Mouse (Mus musculus) heart, embryonic 13.5 days (tissue): ENCODE measurements around the gene Cxcr5. TPM values are rescaled to one million over a fixed set of nuclear protein-coding genes. Genes with fewer than 3 reads are reported as not detected.

Experiments
- ATAC-seq: fragments of 200-750 bp; cut with Nextera tagmentation; 2 replicates; pipeline ENCODE4 v1.8.0; 2017; ENCODE audit warnings: moderate TSS enrichment; ENCODE audit not compliant: insufficient number of reproducible peaks, low FRiP score, low TSS enrichment; ENCODE audit errors: extremely low read depth
- H3K27ac ChIP-seq: fragments of 300-500 bp; sonication (generic); replicated peaks from 2 replicates; pipeline ENCODE4 v1.5.1; 2015; ENCODE audit warnings: moderate library complexity, mild to moderate bottlenecking, inconsistent platforms
- H3K27me3 ChIP-seq: fragments of 300-500 bp; sonication (generic); replicated peaks from 2 replicates; pipeline ENCODE4 v1.6.1; 2015; ENCODE audit warnings: mild to moderate bottlenecking, inconsistent platforms
- H3K36me3 ChIP-seq: fragments of 300-500 bp; sonication (generic); 2 replicates; pipeline ENCODE4 v1.6.1; 2015; ENCODE audit warnings: mild to moderate bottlenecking, inconsistent platforms
- H3K4me1 ChIP-seq: fragments of 300-500 bp; sonication (generic); 2 replicates; pipeline ENCODE4 v1.6.1; 2015; ENCODE audit warnings: inconsistent platforms
- H3K4me2 ChIP-seq: fragments of 300-500 bp; sonication (generic); 2 replicates; pipeline ENCODE4 v1.6.1; 2015; ENCODE audit warnings: inconsistent platforms, mild to moderate bottlenecking, moderate library complexity
- H3K4me3 ChIP-seq: fragments of 300-500 bp; sonication (generic); 2 replicates; pipeline ENCODE4 v1.5.1; 2015; ENCODE audit warnings: moderate library complexity, mild to moderate bottlenecking, inconsistent platforms
- H3K9ac ChIP-seq: fragments of 300-500 bp; sonication (generic); 2 replicates; pipeline ENCODE4 v1.6.1; 2015; ENCODE audit warnings: inconsistent platforms, mild to moderate bottlenecking, moderate library complexity
- H3K9me3 ChIP-seq: fragments of 300-500 bp; sonication (generic); 2 replicates; pipeline ENCODE4 v1.6.1; 2016; ENCODE audit warnings: inconsistent platforms
- WGBS: fragments of 180-500 bp; shearing (Covaris S2); methylation state at CpG from one replicate; pipeline ENCODE4 v1.1.7; 2015; ENCODE audit warnings: mixed read lengths; 5-methylcytosine and 5-hydroxymethylcytosine counted together
- polyA plus RNA-seq: library from polyadenylated mRNA; unstranded; fragments of >200 nt; fragmentation: Nextera tagmentation; extraction: Ambion mirVana; gene quantifications from 2 replicates; pipeline ENCODE4 v1.2.1, GENCODE M21; 2015

The Cxcr5 gene
- polyA plus RNA-seq, 1 experiment from 2014 or later = not detected

- no peak overlapping the region for H3K27ac ChIP-seq
- peaks cover 57% of the 10 kb centered on the region for H3K4me1 ChIP-seq
- ATAC-seq = no peak
- H3K36me3 ChIP-seq = peaks cover 70% of the 10 kb centered on the region
- no peak overlapping the region for H3K4me3 ChIP-seq
- H3K27me3 ChIP-seq = no peaks in the 10 kb centered on the region
- WGBS = 84% methylated on average over 6 of the region's 6 CpGs
- no peak overlapping the region for H3K4me2 ChIP-seq
- H3K9ac ChIP-seq = no peak overlapping the region
- H3K9me3 ChIP-seq = no peaks in the 10 kb centered on the region
Observed at GRCm38 (mm10) chr9:44507345-44507744, 54.3 kb downstream of the Cxcr5 start.

- ATAC-seq = no peak
- no peak overlapping the region for H3K27ac ChIP-seq
- WGBS = 86% methylated on average over 13 of the region's 13 CpGs
- no peaks in the 10 kb centered on the region for H3K9me3 ChIP-seq
- H3K4me3 ChIP-seq = no peak overlapping the region
- H3K4me2 ChIP-seq = no peak overlapping the region
- no peak overlapping the region for H3K9ac ChIP-seq
- H3K27me3 ChIP-seq = no peaks in the 10 kb centered on the region
- H3K36me3 ChIP-seq = peaks cover 76% of the 10 kb centered on the region
- H3K4me1 ChIP-seq = peaks cover 54% of the 10 kb centered on the region
Observed at GRCm38 (mm10) chr9:44506566-44506965, 55.1 kb downstream of the Cxcr5 start.

- H3K4me3 ChIP-seq = no peak overlapping the region
- no peak overlapping the region for H3K9ac ChIP-seq
- no peak overlapping the region for H3K4me2 ChIP-seq
- H3K27me3 ChIP-seq = no peaks in the 10 kb centered on the region
- no peak overlapping the region for H3K27ac ChIP-seq
- no peaks in the 10 kb centered on the region for H3K9me3 ChIP-seq
- H3K36me3 ChIP-seq = peaks cover 82% of the 10 kb centered on the region
- 55% methylated on average over 23 of the region's 23 CpGs for WGBS
- 0 out of 2 replicates have a peak, but pooled peaks have one; percentile 5 for ATAC-seq
- peaks cover 55% of the 10 kb centered on the region for H3K4me1 ChIP-seq
Observed at GRCm38 (mm10) chr9:44505824-44506467, 55.7 kb downstream of the Cxcr5 start.

DNA sequence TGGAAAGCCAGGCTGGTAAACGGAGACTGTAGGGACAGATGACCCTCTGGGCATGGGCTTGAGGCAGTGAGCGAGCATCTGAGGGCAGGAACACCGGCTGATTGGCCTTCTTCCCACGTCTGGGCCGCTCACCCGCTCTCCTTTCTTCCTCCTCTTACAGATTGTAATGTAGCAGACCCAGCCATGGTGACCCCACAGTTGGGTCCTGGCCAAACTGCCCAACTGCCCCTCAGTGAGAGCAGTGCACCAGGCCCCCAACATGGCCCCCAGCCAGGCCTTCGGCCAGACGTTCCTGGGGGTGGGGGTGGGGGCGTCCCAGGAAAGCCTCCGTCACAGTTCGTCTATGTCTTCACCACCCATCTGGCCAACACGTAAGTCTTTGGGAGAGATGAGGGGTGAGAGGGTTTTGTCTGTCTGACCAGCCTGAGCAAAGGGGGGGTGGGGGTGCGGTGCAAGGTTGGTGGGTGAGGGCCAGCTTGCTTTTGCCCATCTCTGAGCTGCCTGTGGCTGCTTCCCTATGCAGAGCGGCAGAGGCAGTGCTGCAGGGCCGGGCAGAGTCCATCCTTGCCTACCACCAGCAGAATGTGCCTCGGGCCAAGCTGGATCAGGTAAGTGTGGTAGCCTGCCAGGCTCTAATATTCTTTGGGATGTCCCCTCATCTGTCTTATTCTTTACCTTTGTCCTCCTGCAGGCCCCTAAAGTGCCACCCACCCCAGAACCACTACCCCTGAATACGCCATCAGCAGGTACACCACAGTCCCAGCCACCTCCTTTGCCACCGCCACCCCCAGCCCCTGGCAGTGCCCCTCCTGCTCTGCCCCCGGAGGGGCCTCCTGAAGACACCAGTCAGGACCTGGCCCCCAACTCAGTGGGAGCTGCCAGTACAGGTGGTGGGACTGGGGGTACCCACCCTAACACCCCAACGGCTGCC is 56.5 kb downstream of the Cxcr5 start:
- 73% methylated on average over 20 of the region's 20 CpGs for WGBS
- no peaks in the 10 kb centered on the region for H3K9me3 ChIP-seq
- no peak overlapping the region for H3K4me2 ChIP-seq
- no peak for ATAC-seq
- H3K27me3 ChIP-seq = no peaks in the 10 kb centered on the region
- H3K27ac ChIP-seq = no peak overlapping the region
- H3K4me3 ChIP-seq = no peak overlapping the region
- H3K4me1 ChIP-seq = peaks cover 55% of the 10 kb centered on the region
- peak overlapping the region; percentile 4 for H3K9ac ChIP-seq
- H3K36me3 ChIP-seq = peaks cover 86% of the 10 kb centered on the region

DNA sequence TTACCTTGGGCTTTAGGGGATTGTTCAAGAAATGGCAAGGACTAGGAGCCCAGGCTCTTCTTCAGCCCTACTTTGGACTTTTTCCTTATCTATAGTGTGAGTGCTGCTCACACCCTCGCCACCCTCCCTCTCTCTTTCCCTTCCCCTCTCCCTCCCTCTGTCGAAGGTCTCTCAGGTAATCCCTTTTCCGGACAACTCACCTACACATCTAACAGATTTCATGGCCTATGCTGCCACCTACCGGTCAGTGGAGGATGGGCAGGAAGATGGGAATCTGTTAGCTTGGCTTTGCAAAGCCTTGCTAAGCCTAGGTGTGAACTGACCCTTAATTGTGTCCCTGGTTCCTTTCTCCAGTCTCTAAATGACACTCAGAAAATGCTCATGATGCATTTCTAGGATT is 59.7 kb downstream of the Cxcr5 start:
- Histone ChIP-seq H3K27me3 (no peaks in the 10 kb centered on the region), H3K4me1 (peaks cover 67% of the 10 kb centered on the region), H3K9ac (peak overlapping the region; percentile 85; the same call in 1 of the 2 replicates), H3K9me3 (no peaks in the 10 kb centered on the region), H3K4me2 (peak overlapping the region; percentile 79), H3K36me3 (peaks cover 62% of the 10 kb centered on the region), H3K4me3 (peak overlapping the region; percentile 13; the same call in 1 of the 2 replicates), H3K27ac (peak overlapping the region; percentile 46)
- no peak for ATAC-seq
- 5% methylated on average over 4 of the region's 4 CpGs for WGBS

- Histone ChIP-seq H3K4me2 (peak overlapping the region; percentile 79), H3K27me3 (no peaks in the 10 kb centered on the region), H3K9ac (peak overlapping the region; percentile 85), H3K4me1 (peaks cover 73% of the 10 kb centered on the region), H3K4me3 (peak overlapping the region; percentile 58; the same call in 1 of the 2 replicates), H3K36me3 (peaks cover 56% of the 10 kb centered on the region), H3K27ac (peak overlapping the region; percentile 100), H3K9me3 (no peaks in the 10 kb centered on the region)
- no peak for ATAC-seq
- 44% methylated on average over 10 of the region's 10 CpGs for WGBS
Observed at GRCm38 (mm10) chr9:44501206-44501879, 60.3 kb downstream of the Cxcr5 start.

- no peaks in the 10 kb centered on the region for H3K27me3 ChIP-seq
- WGBS = 35% methylated on average over 8 of the region's 8 CpGs
- H3K9me3 ChIP-seq = no peaks in the 10 kb centered on the region
- peaks cover 77% of the 10 kb centered on the region for H3K4me1 ChIP-seq
- peaks cover 55% of the 10 kb centered on the region for H3K36me3 ChIP-seq
- peak overlapping the region; percentile 100 for H3K27ac ChIP-seq
- no peak for ATAC-seq
- peak overlapping the region; percentile 58 for H3K4me3 ChIP-seq
- H3K9ac ChIP-seq = peak overlapping the region; percentile 85
- peak overlapping the region; percentile 79 for H3K4me2 ChIP-seq
Observed at GRCm38 (mm10) chr9:44500638-44501175, 61.0 kb downstream of the Cxcr5 start.

- no peaks in the 10 kb centered on the region for H3K27me3 ChIP-seq
- H3K4me1 ChIP-seq = peaks cover 77% of the 10 kb centered on the region
- H3K4me2 ChIP-seq = peak overlapping the region; percentile 79
- H3K9me3 ChIP-seq = no peaks in the 10 kb centered on the region
- H3K9ac ChIP-seq = peak overlapping the region; percentile 85
- peak overlapping the region; percentile 100 for H3K27ac ChIP-seq
- ATAC-seq = no peak
- H3K4me3 ChIP-seq = peak overlapping the region; percentile 58
- H3K36me3 ChIP-seq = peaks cover 50% of the 10 kb centered on the region
- WGBS = 18% methylated on average over 5 of the region's 5 CpGs
Observed at GRCm38 (mm10) chr9:44500163-44500533, 61.5 kb downstream of the Cxcr5 start.

DNA sequence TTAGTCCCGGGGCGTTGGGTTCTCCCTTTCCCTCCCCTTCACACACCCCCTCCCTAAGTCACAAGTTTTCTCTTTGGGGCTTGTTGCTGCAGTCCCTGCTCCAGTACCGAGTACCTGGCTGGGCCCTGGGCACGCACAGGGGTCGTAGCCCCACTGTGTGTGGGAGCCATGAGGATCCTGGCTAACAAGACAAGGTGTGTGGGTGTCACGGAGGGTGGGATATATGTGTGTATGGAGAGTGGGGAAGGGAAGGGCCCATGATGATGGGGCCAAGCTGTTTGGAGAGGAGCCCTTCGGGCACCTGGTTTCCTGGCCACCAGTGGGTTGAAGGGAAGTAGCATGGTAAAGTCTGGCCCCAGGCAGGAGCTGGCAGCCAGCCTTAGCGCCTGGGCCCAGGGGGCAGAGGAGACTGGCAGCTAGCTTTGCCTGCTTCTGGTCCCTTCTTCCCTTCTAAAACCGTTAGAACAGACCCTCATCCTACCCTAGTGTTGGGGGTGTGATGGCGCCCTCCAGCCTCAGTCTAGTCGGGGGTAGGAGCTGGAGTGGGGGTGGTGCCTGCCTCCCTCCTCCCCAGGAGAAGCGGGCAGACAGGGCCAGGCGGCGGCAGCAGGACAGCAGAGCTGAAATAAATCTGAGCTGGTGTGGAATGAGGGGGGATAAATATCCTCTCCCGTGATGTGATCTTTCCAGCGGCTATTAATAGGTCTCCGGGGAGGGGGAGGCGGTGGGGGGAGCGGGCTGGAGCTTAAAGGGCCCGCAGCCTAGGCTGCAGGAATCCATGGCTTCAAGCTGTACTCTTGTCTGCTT is 62.1 kb downstream of the Cxcr5 start:
- Histone ChIP-seq H3K36me3 (peaks cover 44% of the 10 kb centered on the region), H3K9ac (peak overlapping the region; percentile 85), H3K27ac (peak overlapping the region; percentile 100), H3K9me3 (no peaks in the 10 kb centered on the region), H3K4me2 (peak overlapping the region; percentile 79), H3K4me3 (peak overlapping the region; percentile 58), H3K4me1 (peaks cover 77% of the 10 kb centered on the region), H3K27me3 (no peaks in the 10 kb centered on the region)
- WGBS = 8% methylated on average over 20 of the region's 20 CpGs
- 0 out of 2 replicates have a peak, but pooled peaks have one; percentile 39 for ATAC-seq
